Mouse (Mus musculus) gastrocnemius, postnatal 36 days (tissue): Measurements from ENCODE around the gene Olfr441. TPM values are rescaled to one million over a fixed set of nuclear protein-coding genes. Genes with fewer than 3 reads are reported as not detected.
"Not testable (repeated sequence)": the region's sequence is repeated elsewhere in the genome, so short reads cannot be mapped to it uniquely, and the experiment has no call there.

Experiments
- DNase-seq, 2 experiments: peaks; one replicate each; pipeline ENCODE4 v3.0.0; 2022
- intact Hi-C: fragments of 180-260 bp; cut with DNase I; formaldehyde crosslinking; loops from one replicate; pipeline ENCODE4 v1.15.1; 2025
- long read RNA-seq, 2 experiments: library from polyadenylated mRNA; stranded (forward); transcript quantifications; one replicate each; pipeline ENCODE4 v2.0.0; 2021
- total RNA-seq, 2 experiments: library from RNA; stranded (reverse); gene quantifications; 2 replicates each; pipeline ENCODE4 v1.2.3; 2021

Gene Olfr441
- total RNA-seq = not detected
- long read RNA-seq, experiment 1 = 0 reads
- long read RNA-seq, experiment 2 = 0 reads

GRCm38 (mm10) chr6:43106069-43106468, at the start of gene Olfr441:
Olfr441 (plus strand) TSS chr6:43106369.
- intact Hi-C loops, DNase-seq: not testable (repeated sequence)

- intact Hi-C loops = no loop called here
- no peak for DNase-seq
Observed at GRCm38 (mm10) chr6:43078750-43079149, 27.4 kb upstream of the Olfr441 start.

GRCm38 (mm10) chr6:43081405-43081804, 24.8 kb upstream of the Olfr441 start:
- not testable (repeated sequence) for DNase-seq

GRCm38 (mm10) chr6:43146267-43146666, 40.1 kb downstream of the Olfr441 start, which contains the start of gene Olfr237-ps1:
Olfr237-ps1 (plus strand) TSS chr6:43146567.
- DNase-seq, intact Hi-C loops: not testable (repeated sequence)

More at GRCm38 (mm10) chr6:43081405-43081804, 24.8 kb upstream of the Olfr441 start:
- intact Hi-C loops = not testable (repeated sequence)

- intact Hi-C loops = no loop called here
- no peak for DNase-seq
Observed at GRCm38 (mm10) chr6:43159502-43159901, 53.3 kb downstream of the Olfr441 start.

GRCm38 (mm10) chr6:43162982-43163381, 56.8 kb downstream of the Olfr441 start, which contains the start of gene Olfr437:
Olfr437 (plus strand) TSS chr6:43163282.
- no peak for DNase-seq
- intact Hi-C loops = no loop called here

- intact Hi-C loops = no loop called here
- DNase-seq = no peak
Observed at GRCm38 (mm10) chr6:43167246-43167645, 61.1 kb downstream of the Olfr441 start.

Other genes with a start within 250 kb of the Olfr441 start
- not detected for gene Olfr448, start 215.9 kb upstream of the Olfr441 start, total RNA-seq
- gene Olfr447, start 197.5 kb upstream of the Olfr441 start, total RNA-seq = not detected
- not detected for gene Olfr446, start 185.0 kb upstream of the Olfr441 start, total RNA-seq
- not detected for gene Olfr444, start 157.3 kb upstream of the Olfr441 start, total RNA-seq
- not detected for gene Olfr237-ps1, start 40.2 kb downstream of the Olfr441 start, total RNA-seq
- gene Olfr437, start 56.9 kb downstream of the Olfr441 start, total RNA-seq = not detected
- gene Olfr13, start 65.8 kb downstream of the Olfr441 start, total RNA-seq = not detected
- not detected for gene Olfr435, start 90.8 kb downstream of the Olfr441 start, total RNA-seq
- gene Olfr434, start 106.7 kb downstream of the Olfr441 start, total RNA-seq = not detected
- gene Olfr47, start 125.2 kb downstream of the Olfr441 start, total RNA-seq = not detected
- 1 to 10 TPM; 3.0 to 3.3 TPM for gene Arhgef5, start 159.2 kb downstream of the Olfr441 start, total RNA-seq
- gene Nobox, start 203.2 kb downstream of the Olfr441 start, total RNA-seq = not detected